Comparison of ENCODE assay signal across 7 mouse cellular contexts in genomic region chr11:32296203-32296602, GRCm38 (mm10). TPM values are rescaled to one million over a fixed set of nuclear protein-coding genes. Genes with fewer than 3 reads are reported as not detected.
DNase-seq lines count a peak whose midpoint lies in the region; ATAC-seq and TF ChIP-seq lines count a peak whose summit lies in the region.
"Not testable (repeated sequence)": the region's sequence is repeated elsewhere in the genome, so short reads cannot be mapped to it uniquely, and the experiment has no call there.

Gene Hba-a2, plus strand, starts transcription at chr11:32296489.

- not testable (repeated sequence) for TF ChIP-seq POLR2A in cortical plate, adult 2 months (IDR thresholded peaks at IDR 0.05; ENCODE audit: extremely low read depth, insufficient read depth, low read length)

- no CpG with 5 or more reads among the region's 4 CpGs for WGBS in heart, embryonic 16.5 days
- no CpG with 5 or more reads among the region's 4 CpGs for WGBS in intestine, embryonic 16.5 days
- WGBS in lung, embryonic 14.5 days: no CpG with 5 or more reads among the region's 4 CpGs
- no CpG with 5 or more reads among the region's 4 CpGs for WGBS in neural tube, embryonic 13.5 days

- not testable (repeated sequence) for H3K9me3 ChIP-seq in heart, embryonic 16.5 days (replicated peaks; ENCODE audit: control insufficient read depth, low read length); intestine, embryonic 16.5 days (ENCODE audit: control insufficient read depth, low read length); lung, embryonic 14.5 days (ENCODE audit: low read depth, low read length); neural tube, embryonic 13.5 days

- H3K9ac ChIP-seq in heart, embryonic 16.5 days (ENCODE audit: low read length); intestine, embryonic 16.5 days (ENCODE audit: low read depth, low read length); lung, embryonic 14.5 days; neural tube, embryonic 13.5 days: not testable (repeated sequence)

- not testable (repeated sequence) for H3K36me3 ChIP-seq in heart, embryonic 16.5 days (ENCODE audit: control insufficient read depth, insufficient read depth); intestine, embryonic 16.5 days (ENCODE audit: control insufficient read depth, insufficient read depth, low read length); lung, embryonic 14.5 days (ENCODE audit: insufficient read depth); neural tube, embryonic 13.5 days

- not testable (repeated sequence) for H3K4me3 ChIP-seq in cortical plate, adult 2 months (ENCODE audit: insufficient read depth, low read length); heart, embryonic 16.5 days (ENCODE audit: low read length); intestine, embryonic 16.5 days (ENCODE audit: low read length); lung, embryonic 14.5 days (ENCODE audit: low read depth, low read length); neural tube, embryonic 13.5 days

- H3K27ac ChIP-seq in cortical plate, adult 2 months (ENCODE audit: insufficient read depth, low read length); heart, embryonic 16.5 days (ENCODE audit: low read length); intestine, embryonic 16.5 days (ENCODE audit: low read length); lung, embryonic 14.5 days (ENCODE audit: low read depth); neural tube, embryonic 13.5 days (replicated peaks): not testable (repeated sequence)

- DNase-seq in gastrocnemius, adult 18-20 months (ENCODE audit: low spot score); left cerebral cortex, postnatal 14 days (ENCODE audit: low spot score in 2 of 2); lung, embryonic 14.5 days: not testable (repeated sequence)

- intact Hi-C loops in left cerebral cortex, postnatal 14 days (cut with DNase I): not testable (repeated sequence)

- not testable (repeated sequence) for H3K27me3 ChIP-seq in heart, embryonic 16.5 days (ENCODE audit: control insufficient read depth, insufficient read depth, low read length); intestine, embryonic 16.5 days (replicated peaks; ENCODE audit: control insufficient read depth, insufficient read depth, low read length); lung, embryonic 14.5 days (ENCODE audit: insufficient read depth, low read length); neural tube, embryonic 13.5 days

- ATAC-seq in heart, embryonic 16.5 days (replicated peaks; ENCODE audit: extremely low read depth, insufficient read depth, low FRiP score); neural tube, embryonic 13.5 days (ENCODE audit: low read depth): not testable (repeated sequence)
- ATAC-seq in intestine, embryonic 16.5 days: peak; percentile 69
- ATAC-seq in lung, embryonic 14.5 days (ENCODE audit: insufficient read depth): peak; percentile 51; the same call in 1 of the 2 replicates

- not testable (repeated sequence) for H3K4me1 ChIP-seq in cortical plate, adult 2 months (ENCODE audit: control insufficient read depth, insufficient read depth, low read length); heart, embryonic 16.5 days (ENCODE audit: control insufficient read depth, insufficient read depth, low read length); intestine, embryonic 16.5 days (ENCODE audit: control insufficient read depth, insufficient read depth, low read length); lung, embryonic 14.5 days (ENCODE audit: insufficient read depth); neural tube, embryonic 13.5 days (replicated peaks)

- TF ChIP-seq CTCF in cortical plate, adult 2 months (IDR thresholded peaks at IDR 0.05; ENCODE audit: extremely low read depth, insufficient read depth, low read length); lung, embryonic 14.5 days (IDR thresholded peaks at IDR 0.05; ENCODE audit: low read depth): not testable (repeated sequence)

- not testable (repeated sequence) for H3K4me2 ChIP-seq in heart, embryonic 16.5 days (ENCODE audit: low read depth, low read length); intestine, embryonic 16.5 days (ENCODE audit: low read depth, low read length); lung, embryonic 14.5 days; neural tube, embryonic 13.5 days

RNA-seq across cellular contexts. Expression of gene Hba-a2, which starts in this region (rescaled TPM):
- 389 and 531 TPM in 2 replicates for polyA plus RNA-seq in cortical plate, adult 2 months (2012; rRNA removed)
- 100 to 1,000 TPM; 266 to 304 TPM for total RNA-seq in gastrocnemius, adult 18-20 months (2021)
- polyA plus RNA-seq in heart, embryonic 16.5 days (2015; fragmentation: Nextera tagmentation; extraction: Ambion mirVana): 36,578 and 41,568 TPM in 2 replicates
- 9,012 and 11,055 TPM in 2 replicates for polyA plus RNA-seq in intestine, embryonic 16.5 days (2015; fragmentation: Nextera tagmentation; extraction: Ambion mirVana)
- total RNA-seq in left cerebral cortex, postnatal 14 days (2021): 100 to 1,000 TPM; 768 to 806 TPM
- polyA plus RNA-seq in lung, embryonic 14.5 days (2014; fragmentation: Nextera tagmentation; extraction: Ambion mirVana): 11,972 and 11,979 TPM in 2 replicates
- 5,548 and 5,687 TPM in 2 replicates for polyA plus RNA-seq in neural tube, embryonic 13.5 days (2015; fragmentation: Nextera tagmentation; extraction: Ambion mirVana)

Comparison
In these comparisons a context has a peak if more than half of its experiments do, and no peak if none do; other contexts are left out.
1. RNA of gene Hba-a2 (polyA plus RNA-seq): 36,578 to 41,568 TPM in heart, embryonic 16.5 days, 11,972 to 11,979 TPM in lung, embryonic 14.5 days, 9,012 to 11,055 TPM in intestine, embryonic 16.5 days and 5,548 to 5,687 TPM in neural tube, embryonic 13.5 days; 389 to 531 TPM in cortical plate, adult 2 months; every median in the first group is over 10 times any median in the second.